Mouse (Mus musculus): ENCODE results near the gene Arl14. TPM values are rescaled to one million over a fixed set of nuclear protein-coding genes. Genes with fewer than 3 reads are reported as not detected.

Gene Arl14
- 9.6 and 11.4 TPM in 2 replicates for polyA plus RNA-seq (2015; fragmentation: Nextera tagmentation; extraction: Ambion mirVana)

- Histone ChIP-seq H3K4me2 (peak within 1 kb of the TSS; percentile 40), H3K4me1 (no peaks in the 10 kb centered on the region), H3K4me3 (replicated peaks) (peak within 1 kb of the TSS; percentile 34), H3K27me3 (replicated peaks) (no peaks in the 10 kb centered on the region), H3K9me3 (no peaks in the 10 kb centered on the region), H3K36me3 (no peaks in the 10 kb centered on the region), H3K27ac (peak within 1 kb of the TSS; percentile 52), H3K9ac (no peak within 1 kb of the TSS)
- ATAC-seq (ENCODE audit: insufficient read depth, low FRiP score, low read depth): peak; percentile 92
- 38% methylated on average over 8 of the region's 8 CpGs for WGBS
These were observed at the start of gene Arl14 for GRCm38 (mm10) chr3:69221806-69222501. Arl14 (plus strand) TSS chr3:69222419.

DNA sequence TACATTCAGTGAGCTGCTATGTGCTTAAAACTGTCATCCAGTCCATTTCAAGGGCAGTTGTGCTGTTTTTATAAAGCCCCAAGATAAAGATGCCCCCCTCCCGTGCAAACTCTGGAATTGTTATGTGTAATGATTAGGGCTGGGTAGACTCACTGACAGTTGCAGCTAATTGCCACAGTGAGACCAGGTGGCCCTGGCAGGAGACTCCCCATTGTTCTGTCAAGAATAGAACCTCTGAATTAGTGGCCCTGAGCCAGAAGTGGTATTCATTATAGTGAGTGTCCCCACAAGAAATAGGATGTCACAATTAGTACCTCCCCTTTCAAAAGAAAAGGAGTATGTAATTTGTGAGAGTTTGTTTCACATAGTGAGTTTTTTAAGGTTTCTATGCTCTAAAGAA lies 47.0 kb upstream of the Arl14 start:
- Histone ChIP-seq H3K4me3 (replicated peaks) (no peak overlapping the region), H3K9ac (no peak overlapping the region), H3K36me3 (no peaks in the 10 kb centered on the region), H3K4me1 (no peaks in the 10 kb centered on the region), H3K9me3 (no peaks in the 10 kb centered on the region), H3K27ac (no peak overlapping the region), H3K27me3 (replicated peaks) (no peaks in the 10 kb centered on the region), H3K4me2 (no peak overlapping the region)
- no peak for ATAC-seq (ENCODE audit: insufficient read depth, low FRiP score, low read depth)
- WGBS: 32% methylated on average over 1 of the region's 1 CpGs

DNA sequence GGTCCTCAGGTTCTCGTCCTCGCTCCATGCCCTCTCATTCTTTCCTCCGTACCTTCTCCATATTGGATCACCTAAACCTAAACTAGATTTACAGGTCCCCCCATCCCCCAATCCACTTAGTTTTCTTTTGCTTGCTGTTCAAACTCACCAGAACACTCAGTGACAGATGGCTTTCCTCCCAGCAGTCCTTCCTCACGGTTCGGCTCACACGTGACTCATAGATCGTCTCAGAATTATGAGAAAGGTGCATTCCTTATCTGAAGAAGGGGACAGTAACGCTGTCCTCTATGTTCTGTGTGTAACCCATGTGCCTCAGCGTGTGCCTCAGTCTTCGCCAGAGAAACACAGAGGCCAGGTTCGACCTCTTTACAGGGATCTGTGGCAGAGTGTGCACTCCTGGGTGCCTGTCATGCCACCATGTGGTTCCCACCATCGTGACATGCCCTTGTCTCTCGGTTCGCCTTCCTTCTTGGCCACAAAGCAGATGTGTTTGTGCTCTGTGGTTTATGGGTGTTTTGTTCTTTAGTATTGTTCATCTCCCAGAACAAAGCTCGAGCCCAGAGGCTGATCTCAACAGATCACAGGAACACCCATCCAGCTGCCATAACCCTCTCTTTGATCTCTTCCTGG lies 44.9 kb upstream of the Arl14 start:
- ATAC-seq (ENCODE audit: insufficient read depth, low FRiP score, low read depth): no peak

DNA sequence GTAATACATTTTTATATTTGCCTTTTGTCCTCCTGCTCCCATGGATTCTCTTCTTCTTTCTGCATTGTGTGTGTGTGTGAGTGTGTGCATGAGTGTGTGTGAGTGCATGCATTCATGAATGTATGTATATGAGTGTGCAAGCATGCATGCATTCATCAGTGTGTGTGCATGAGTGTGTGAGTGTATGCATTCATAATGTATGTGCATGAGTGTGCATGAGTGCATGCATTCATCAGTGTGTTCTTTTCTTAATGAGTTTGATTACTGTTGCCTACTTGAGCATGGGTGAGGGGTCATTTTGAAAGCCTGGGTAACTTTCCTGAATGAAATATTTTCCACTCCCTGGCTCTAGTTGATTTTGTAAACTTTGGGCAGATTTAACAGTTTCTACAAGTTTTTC lies 44.3 kb upstream of the Arl14 start:
- ATAC-seq (ENCODE audit: insufficient read depth, low FRiP score, low read depth): no peak
- Histone ChIP-seq H3K36me3 (no peaks in the 10 kb centered on the region), H3K9me3 (no peaks in the 10 kb centered on the region), H3K9ac (no peak overlapping the region), H3K4me2 (no peak overlapping the region), H3K27ac (no peak overlapping the region), H3K4me1 (no peaks in the 10 kb centered on the region), H3K27me3 (replicated peaks) (no peaks in the 10 kb centered on the region), H3K4me3 (replicated peaks) (no peak overlapping the region)

More for the DNA sequence above, 44.9 kb upstream of the Arl14 start:
- Histone ChIP-seq H3K27ac (no peak overlapping the region), H3K4me2 (no peak overlapping the region), H3K36me3 (no peaks in the 10 kb centered on the region), H3K9ac (no peak overlapping the region), H3K27me3 (replicated peaks) (no peaks in the 10 kb centered on the region), H3K9me3 (no peaks in the 10 kb centered on the region), H3K4me3 (replicated peaks) (no peak overlapping the region), H3K4me1 (no peaks in the 10 kb centered on the region)
- WGBS: 76% methylated on average over 15 of the region's 15 CpGs

DNA sequence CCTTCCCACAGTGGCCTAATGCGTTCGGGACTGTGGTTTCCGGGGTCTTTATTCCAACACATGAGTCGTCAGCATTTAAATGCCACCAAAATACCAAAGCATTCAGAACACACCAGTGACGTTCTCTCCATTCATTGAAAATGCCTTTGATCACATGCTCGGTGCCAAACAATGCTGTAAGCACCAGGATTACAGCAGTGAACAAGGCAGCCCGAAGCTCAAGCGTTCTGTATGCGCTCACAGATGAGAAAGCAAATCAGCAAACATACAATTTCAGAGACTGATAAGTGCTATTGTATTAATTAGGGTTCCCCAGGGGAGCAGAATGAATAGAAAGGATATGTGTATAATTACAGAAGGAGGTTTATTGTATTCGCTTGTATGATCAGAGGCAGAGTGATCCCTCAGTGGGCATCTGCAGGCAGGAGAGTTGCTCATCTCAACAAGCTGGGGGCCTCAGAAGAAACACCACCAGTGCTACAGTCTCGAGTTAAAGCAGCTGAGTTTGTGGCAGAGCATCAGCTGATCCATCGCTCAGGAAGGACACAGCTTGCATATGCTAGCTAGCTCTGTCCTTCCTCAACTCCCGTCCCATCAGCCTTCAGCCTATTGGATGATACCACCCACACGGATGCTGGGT lies 43.7 kb upstream of the Arl14 start:
- ATAC-seq (ENCODE audit: insufficient read depth, low FRiP score, low read depth): no peak

GRCm38 (mm10) chr3:69181531-69181930 lies 40.7 kb upstream of the Arl14 start:
- Histone ChIP-seq H3K9me3 (no peaks in the 10 kb centered on the region), H3K4me1 (no peaks in the 10 kb centered on the region), H3K27ac (no peak overlapping the region), H3K9ac (no peak overlapping the region), H3K4me3 (replicated peaks) (no peak overlapping the region), H3K36me3 (no peaks in the 10 kb centered on the region), H3K27me3 (replicated peaks) (no peaks in the 10 kb centered on the region), H3K4me2 (no peak overlapping the region)
- WGBS: 83% methylated on average over 8 of the region's 8 CpGs
- no peak for ATAC-seq (ENCODE audit: insufficient read depth, low FRiP score, low read depth)

More for the DNA sequence above, 43.7 kb upstream of the Arl14 start:
- no peak overlapping the region for H3K4me2 ChIP-seq
- no peaks in the 10 kb centered on the region for H3K4me1 ChIP-seq
- 75% methylated on average over 14 of the region's 14 CpGs for WGBS
- H3K4me3 ChIP-seq (replicated peaks): no peak overlapping the region
- no peaks in the 10 kb centered on the region for H3K9me3 ChIP-seq
- H3K27me3 ChIP-seq (replicated peaks): no peaks in the 10 kb centered on the region
- no peak overlapping the region for H3K27ac ChIP-seq
- no peaks in the 10 kb centered on the region for H3K36me3 ChIP-seq
- H3K9ac ChIP-seq: no peak overlapping the region

DNA sequence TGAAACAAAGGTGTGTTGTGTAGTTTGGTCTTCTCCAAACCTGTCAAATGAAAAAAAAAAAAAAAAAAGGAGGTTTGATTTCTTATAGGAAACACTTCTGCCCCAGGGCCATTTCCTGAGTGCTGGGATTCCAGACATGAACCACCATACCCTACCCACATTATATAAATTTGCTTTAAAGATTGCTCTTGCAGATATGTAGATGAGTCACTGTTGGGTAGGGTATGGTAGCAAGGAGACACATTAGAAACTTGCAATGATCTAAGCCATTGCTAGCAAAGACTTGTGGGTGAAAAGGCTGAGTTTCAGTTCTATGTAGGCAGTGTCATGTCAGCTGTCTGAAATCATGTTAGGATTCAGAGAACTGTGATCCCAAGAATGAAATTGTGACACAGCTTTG lies 40.0 kb upstream of the Arl14 start:
- no peaks in the 10 kb centered on the region for H3K4me1 ChIP-seq
- no peaks in the 10 kb centered on the region for H3K9me3 ChIP-seq
- no peak overlapping the region for H3K27ac ChIP-seq
- ATAC-seq (ENCODE audit: insufficient read depth, low FRiP score, low read depth): no peak
- H3K36me3 ChIP-seq: no peaks in the 10 kb centered on the region
- H3K27me3 ChIP-seq (replicated peaks): no peaks in the 10 kb centered on the region
- H3K4me2 ChIP-seq: no peak overlapping the region
- no peak overlapping the region for H3K9ac ChIP-seq
- no peak overlapping the region for H3K4me3 ChIP-seq (replicated peaks)

- H3K4me2 ChIP-seq: no peak overlapping the region
- no peak overlapping the region for H3K4me3 ChIP-seq (replicated peaks)
- no peaks in the 10 kb centered on the region for H3K4me1 ChIP-seq
- ATAC-seq (ENCODE audit: insufficient read depth, low FRiP score, low read depth): no peak
- no peak overlapping the region for H3K9ac ChIP-seq
- H3K27me3 ChIP-seq (replicated peaks): no peaks in the 10 kb centered on the region
- no peaks in the 10 kb centered on the region for H3K9me3 ChIP-seq
- 58% methylated on average over 7 of the region's 7 CpGs for WGBS
- no peaks in the 10 kb centered on the region for H3K36me3 ChIP-seq
- no peak overlapping the region for H3K27ac ChIP-seq
These were observed 37.0 kb upstream of the Arl14 start for GRCm38 (mm10) chr3:69185244-69185643.

DNA sequence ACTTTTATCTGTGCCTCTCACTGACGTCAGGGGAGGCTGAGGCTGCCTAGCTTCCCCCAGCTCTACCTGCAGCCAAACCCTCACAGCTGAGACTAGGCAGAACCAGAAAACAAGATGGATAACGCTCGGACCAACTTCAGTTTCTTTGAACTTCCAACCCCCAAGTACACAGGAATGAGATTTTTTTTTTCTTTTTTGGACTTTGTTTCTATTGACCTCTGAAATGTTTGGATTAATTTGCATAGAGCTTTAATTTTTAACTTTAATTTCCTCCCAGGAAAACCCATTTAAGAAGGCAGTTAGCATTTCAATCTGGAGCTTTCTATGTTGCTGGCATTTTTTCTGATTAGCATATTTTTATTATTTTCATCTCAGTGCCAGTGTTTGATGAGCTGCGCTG lies 36.2 kb upstream of the Arl14 start:
- H3K27me3 ChIP-seq (replicated peaks): no peaks in the 10 kb centered on the region
- no peak overlapping the region for H3K4me3 ChIP-seq (replicated peaks)
- no peaks in the 10 kb centered on the region for H3K9me3 ChIP-seq
- WGBS: 67% methylated on average over 4 of the region's 4 CpGs
- H3K9ac ChIP-seq: no peak overlapping the region
- no peak for ATAC-seq (ENCODE audit: insufficient read depth, low FRiP score, low read depth)
- H3K4me1 ChIP-seq: no peaks in the 10 kb centered on the region
- no peak overlapping the region for H3K4me2 ChIP-seq
- no peak overlapping the region for H3K27ac ChIP-seq
- no peaks in the 10 kb centered on the region for H3K36me3 ChIP-seq

DNA sequence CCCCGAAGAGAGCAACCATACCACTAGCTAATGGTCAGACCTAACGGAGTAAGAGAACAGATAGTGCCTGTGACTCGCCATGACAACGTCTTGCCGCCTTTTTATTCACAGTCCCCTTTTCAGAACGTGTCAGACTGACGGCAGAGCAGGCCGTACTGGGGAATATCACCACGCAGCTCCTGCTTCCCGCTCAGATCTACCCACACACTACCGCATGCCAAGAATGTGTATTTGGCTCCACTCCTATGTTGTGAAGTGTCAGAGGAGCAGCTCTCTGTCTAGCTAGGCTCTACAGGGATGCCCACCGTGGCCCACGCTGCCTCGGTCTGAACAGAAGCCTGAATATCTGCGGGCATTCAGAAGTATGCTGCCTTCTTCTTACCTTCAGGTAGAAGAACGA lies 35.6 kb upstream of the Arl14 start:
- 77% methylated on average over 16 of the region's 16 CpGs for WGBS
- no peaks in the 10 kb centered on the region for H3K4me1 ChIP-seq
- no peaks in the 10 kb centered on the region for H3K9me3 ChIP-seq
- H3K27ac ChIP-seq: no peak overlapping the region
- no peak overlapping the region for H3K4me3 ChIP-seq (replicated peaks)
- no peak for ATAC-seq (ENCODE audit: insufficient read depth, low FRiP score, low read depth)
- no peak overlapping the region for H3K9ac ChIP-seq
- H3K27me3 ChIP-seq (replicated peaks): no peaks in the 10 kb centered on the region
- no peak overlapping the region for H3K4me2 ChIP-seq
- H3K36me3 ChIP-seq: no peaks in the 10 kb centered on the region

DNA sequence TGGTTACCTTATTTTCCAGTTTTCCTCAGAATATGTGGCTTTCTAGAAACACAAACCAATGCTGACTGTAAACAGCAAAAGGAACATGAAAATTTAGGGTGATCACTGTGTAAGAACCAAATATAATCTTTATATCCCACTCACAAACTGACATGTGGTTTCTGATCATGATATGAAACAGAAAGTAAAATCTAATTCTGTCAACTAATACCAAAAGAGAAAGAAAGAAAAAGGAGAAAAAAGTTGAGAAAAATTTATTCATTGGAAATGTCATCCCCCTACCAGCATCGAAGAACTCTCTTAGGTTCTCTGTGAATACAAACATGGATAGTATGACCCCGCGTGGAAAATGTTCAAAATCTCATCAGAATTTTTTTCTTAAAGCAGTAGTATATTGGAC lies 29.2 kb upstream of the Arl14 start:
- H3K4me2 ChIP-seq: no peak overlapping the region
- H3K27ac ChIP-seq: no peak overlapping the region
- H3K27me3 ChIP-seq (replicated peaks): no peaks in the 10 kb centered on the region
- no peaks in the 10 kb centered on the region for H3K4me1 ChIP-seq
- 83% methylated on average over 3 of the region's 3 CpGs for WGBS
- H3K9ac ChIP-seq: no peak overlapping the region
- H3K9me3 ChIP-seq: no peaks in the 10 kb centered on the region
- no peak for ATAC-seq (ENCODE audit: insufficient read depth, low FRiP score, low read depth)
- no peaks in the 10 kb centered on the region for H3K36me3 ChIP-seq
- no peak overlapping the region for H3K4me3 ChIP-seq (replicated peaks)

- H3K4me3 ChIP-seq (replicated peaks): no peak overlapping the region
- no peaks in the 10 kb centered on the region for H3K9me3 ChIP-seq
- H3K4me1 ChIP-seq: no peaks in the 10 kb centered on the region
- H3K27ac ChIP-seq: no peak overlapping the region
- no peaks in the 10 kb centered on the region for H3K27me3 ChIP-seq (replicated peaks)
- WGBS: 36% methylated on average over 9 of the region's 9 CpGs
- H3K4me2 ChIP-seq: 0 out of 2 replicates have a peak overlapping the region, but pooled peaks have one; percentile 9
- ATAC-seq (ENCODE audit: insufficient read depth, low FRiP score, low read depth): no peak
- H3K36me3 ChIP-seq: no peaks in the 10 kb centered on the region
- H3K9ac ChIP-seq: no peak overlapping the region
These were observed 27.7 kb upstream of the Arl14 start for GRCm38 (mm10) chr3:69194496-69194895.

Data from stomach, embryonic 15.5 days (tissue).